Mouse (Mus musculus): ENCODE measurements around the gene Pde1c. TPM values are rescaled to one million over a fixed set of nuclear protein-coding genes. Genes with fewer than 3 reads are reported as not detected.

Gene Pde1c
- polyA plus RNA-seq, 1 experiment from 2014 or later: 6.2 TPM

DNA sequence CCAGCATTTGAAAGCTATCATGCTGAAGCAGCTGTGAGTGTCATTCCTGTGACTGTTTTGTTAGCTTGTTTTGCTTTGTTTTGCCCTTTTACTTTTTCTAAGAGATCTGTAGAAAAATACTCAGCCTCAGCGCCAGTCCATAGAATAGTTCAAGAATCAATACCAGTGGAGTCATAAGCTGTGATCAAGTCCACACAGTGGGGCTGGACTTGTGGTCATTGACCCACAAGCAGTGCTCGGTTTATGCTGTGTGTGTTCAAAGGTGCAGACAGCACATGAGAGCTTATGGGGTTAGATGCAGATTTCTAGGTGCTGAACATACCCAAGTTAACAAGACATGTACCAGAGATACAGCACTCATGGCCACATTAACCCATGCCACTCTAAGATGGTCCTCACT, 396.7 kb downstream of the Pde1c start:
- ATAC-seq (replicated peaks; ENCODE audit: low FRiP score) (no peak), DNase-seq (ENCODE audit: low spot score) (no peak)
- 84% methylated on average over 2 of the region's 2 CpGs for WGBS
- H3K27ac ChIP-seq (ENCODE audit: low read depth, low read length): no peak overlapping the region
- H3K4me3 ChIP-seq (ENCODE audit: low read depth, low read length): no peak overlapping the region
- no peaks in the 10 kb centered on the region for H3K27me3 ChIP-seq (ENCODE audit: control insufficient read depth, insufficient read depth, low read length)
- H3K36me3 ChIP-seq (ENCODE audit: control insufficient read depth, insufficient read depth, low read length): no peaks in the 10 kb centered on the region
- no peaks in the 10 kb centered on the region for H3K4me1 ChIP-seq (replicated peaks; ENCODE audit: control insufficient read depth, insufficient read depth, low read length)
- no peak overlapping the region for H3K4me2 ChIP-seq (ENCODE audit: low read depth, low read length, severe bottlenecking)
- H3K9me3 ChIP-seq (ENCODE audit: control insufficient read depth, low read length): no peaks in the 10 kb centered on the region
- no peak overlapping the region for H3K9ac ChIP-seq (ENCODE audit: low read length)

- Histone ChIP-seq H3K27me3 (ENCODE audit: control insufficient read depth, insufficient read depth, low read length) (no peaks in the 10 kb centered on the region), H3K4me1 (replicated peaks; ENCODE audit: control insufficient read depth, insufficient read depth, low read length) (no peaks in the 10 kb centered on the region), H3K36me3 (ENCODE audit: control insufficient read depth, insufficient read depth, low read length) (no peaks in the 10 kb centered on the region), H3K27ac (ENCODE audit: low read depth, low read length) (no peak overlapping the region), H3K9me3 (ENCODE audit: control insufficient read depth, low read length) (no peaks in the 10 kb centered on the region), H3K4me2 (ENCODE audit: low read depth, low read length, severe bottlenecking) (no peak overlapping the region), H3K4me3 (ENCODE audit: low read depth, low read length) (no peak overlapping the region), H3K9ac (ENCODE audit: low read length) (no peak overlapping the region)
- WGBS: 87% methylated on average over 2 of the region's 2 CpGs
- DNase-seq (ENCODE audit: low spot score): no peak
- ATAC-seq (replicated peaks; ENCODE audit: low FRiP score): no peak
These were observed 400.2 kb downstream of the Pde1c start for GRCm38 (mm10) chr6:56168736-56169135.

- Histone ChIP-seq H3K9ac (ENCODE audit: low read length) (no peak overlapping the region), H3K4me3 (ENCODE audit: low read depth, low read length) (no peak overlapping the region), H3K9me3 (ENCODE audit: control insufficient read depth, low read length) (no peaks in the 10 kb centered on the region), H3K27me3 (ENCODE audit: control insufficient read depth, insufficient read depth, low read length) (no peaks in the 10 kb centered on the region), H3K36me3 (ENCODE audit: control insufficient read depth, insufficient read depth, low read length) (no peaks in the 10 kb centered on the region), H3K27ac (ENCODE audit: low read depth, low read length) (no peak overlapping the region), H3K4me2 (ENCODE audit: low read depth, low read length, severe bottlenecking) (no peak overlapping the region), H3K4me1 (replicated peaks; ENCODE audit: control insufficient read depth, insufficient read depth, low read length) (no peaks in the 10 kb centered on the region)
- WGBS: 64% methylated on average over 1 of the region's 1 CpGs
- DNase-seq (ENCODE audit: low spot score) (no peak), ATAC-seq (replicated peaks; ENCODE audit: low FRiP score) (no peak)
These were observed 410.7 kb downstream of the Pde1c start for GRCm38 (mm10) chr6:56158217-56158616.

DNA sequence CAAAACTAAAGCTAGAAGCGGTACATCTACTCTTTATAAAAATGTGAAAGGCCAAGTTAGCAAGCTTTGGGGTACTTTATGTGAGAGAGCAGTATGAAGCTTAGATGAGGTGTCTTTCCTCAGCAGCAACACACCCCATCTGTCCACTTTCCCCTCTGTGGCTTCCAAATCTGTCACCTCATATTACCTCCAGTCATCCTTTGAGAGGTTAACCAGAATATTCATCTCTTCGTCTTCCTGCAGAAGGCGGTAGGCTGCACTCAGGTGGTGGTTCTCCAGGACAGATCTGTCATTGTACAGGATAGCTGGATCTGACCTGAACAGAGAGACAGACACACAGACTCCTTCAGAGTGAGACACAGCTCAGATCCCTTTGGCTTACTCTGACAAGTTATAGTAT, 412.1 kb downstream of the Pde1c start:
- H3K4me1 ChIP-seq (replicated peaks; ENCODE audit: control insufficient read depth, insufficient read depth, low read length): no peaks in the 10 kb centered on the region
- no peak overlapping the region for H3K4me3 ChIP-seq (ENCODE audit: low read depth, low read length)
- H3K4me2 ChIP-seq (ENCODE audit: low read depth, low read length, severe bottlenecking): no peak overlapping the region
- no peak overlapping the region for H3K27ac ChIP-seq (ENCODE audit: low read depth, low read length)
- no peak overlapping the region for H3K9ac ChIP-seq (ENCODE audit: low read length)
- H3K27me3 ChIP-seq (ENCODE audit: control insufficient read depth, insufficient read depth, low read length): no peaks in the 10 kb centered on the region
- no peaks in the 10 kb centered on the region for H3K9me3 ChIP-seq (ENCODE audit: control insufficient read depth, low read length)
- H3K36me3 ChIP-seq (ENCODE audit: control insufficient read depth, insufficient read depth, low read length): no peaks in the 10 kb centered on the region
- 91% methylated on average over 3 of the region's 3 CpGs for WGBS
- ATAC-seq (replicated peaks; ENCODE audit: low FRiP score) (no peak), DNase-seq (ENCODE audit: low spot score) (no peak)

DNA sequence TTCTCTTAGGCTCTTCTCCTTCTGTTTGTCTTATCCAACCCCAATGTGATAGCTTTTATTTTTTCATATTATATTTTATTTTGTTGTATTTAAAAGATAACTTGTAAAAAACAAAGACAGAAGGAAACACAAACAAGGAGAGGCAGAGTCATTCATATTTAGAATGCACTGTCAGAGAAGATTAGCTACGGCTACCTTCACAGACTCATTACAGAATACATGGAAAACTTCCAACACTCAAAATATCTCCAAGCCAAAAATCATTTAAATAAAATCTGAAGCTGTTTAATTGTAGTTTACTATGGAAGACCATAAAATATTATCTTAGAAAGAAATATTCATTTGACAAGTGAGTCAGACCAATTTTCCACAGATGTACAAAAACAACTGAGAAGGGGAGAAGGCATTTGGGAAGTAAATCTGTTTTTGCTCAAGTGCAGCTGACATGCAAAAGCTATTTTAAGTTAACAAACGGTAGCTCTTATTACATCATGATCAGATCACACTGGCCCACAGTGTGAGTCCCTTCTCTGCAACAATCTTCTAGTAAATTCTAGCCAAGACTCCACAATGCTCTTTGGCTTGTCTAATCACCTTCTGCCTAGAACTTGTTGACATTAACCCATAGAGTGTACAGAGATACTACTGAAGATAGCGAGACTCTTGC, 438.3 kb downstream of the Pde1c start:
- Histone ChIP-seq H3K9me3 (ENCODE audit: control insufficient read depth, low read length) (no peaks in the 10 kb centered on the region), H3K4me3 (ENCODE audit: low read depth, low read length) (no peak overlapping the region), H3K27me3 (ENCODE audit: control insufficient read depth, insufficient read depth, low read length) (no peaks in the 10 kb centered on the region), H3K27ac (ENCODE audit: low read depth, low read length) (no peak overlapping the region), H3K9ac (ENCODE audit: low read length) (no peak overlapping the region), H3K36me3 (ENCODE audit: control insufficient read depth, insufficient read depth, low read length) (no peaks in the 10 kb centered on the region), H3K4me1 (replicated peaks; ENCODE audit: control insufficient read depth, insufficient read depth, low read length) (no peaks in the 10 kb centered on the region), H3K4me2 (ENCODE audit: low read depth, low read length, severe bottlenecking) (no peak overlapping the region)
- ATAC-seq (replicated peaks; ENCODE audit: low FRiP score) (no peak), DNase-seq (ENCODE audit: low spot score) (no peak)
- 88% methylated on average over 3 of the region's 3 CpGs for WGBS

DNA sequence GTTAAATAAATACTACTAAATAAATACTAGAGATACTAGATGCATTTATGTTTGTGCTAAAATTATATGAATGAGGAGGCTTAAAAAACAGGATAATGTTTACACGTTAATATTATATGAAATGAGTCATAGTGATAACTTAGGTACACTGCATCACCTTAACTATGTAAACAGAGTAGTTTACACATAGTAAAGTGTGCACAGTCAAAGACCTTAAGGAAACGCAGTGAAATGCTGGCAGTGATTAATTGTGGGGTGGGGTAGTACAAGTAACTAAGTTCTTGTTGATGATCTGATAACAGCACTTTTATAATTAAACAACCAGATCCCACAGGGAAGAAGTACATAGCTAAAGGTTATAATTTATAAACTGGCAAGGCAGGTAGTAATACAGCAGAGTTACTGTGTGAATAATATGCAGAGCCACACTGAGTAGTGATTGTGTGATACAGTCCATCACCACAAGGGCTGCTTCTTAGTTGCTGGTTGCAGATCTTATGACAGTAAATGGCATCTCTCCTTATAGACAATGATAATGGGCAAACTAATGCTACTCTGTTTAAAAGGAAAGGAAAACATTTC, 469.3 kb downstream of the Pde1c start:
- no peak overlapping the region for H3K9ac ChIP-seq (ENCODE audit: low read length)
- DNase-seq (ENCODE audit: low spot score) (no peak), ATAC-seq (replicated peaks; ENCODE audit: low FRiP score) (no peak)
- WGBS: 94% methylated on average over 2 of the region's 2 CpGs
- H3K4me2 ChIP-seq (ENCODE audit: low read depth, low read length, severe bottlenecking): no peak overlapping the region
- no peaks in the 10 kb centered on the region; the same call in 1 of the 2 replicates for H3K9me3 ChIP-seq (ENCODE audit: control insufficient read depth, low read length)
- no peaks in the 10 kb centered on the region for H3K4me1 ChIP-seq (replicated peaks; ENCODE audit: control insufficient read depth, insufficient read depth, low read length)
- no peak overlapping the region for H3K27ac ChIP-seq (ENCODE audit: low read depth, low read length)
- no peak overlapping the region for H3K4me3 ChIP-seq (ENCODE audit: low read depth, low read length)
- H3K27me3 ChIP-seq (ENCODE audit: control insufficient read depth, insufficient read depth, low read length): no peaks in the 10 kb centered on the region
- no peaks in the 10 kb centered on the region for H3K36me3 ChIP-seq (ENCODE audit: control insufficient read depth, insufficient read depth, low read length)

DNA sequence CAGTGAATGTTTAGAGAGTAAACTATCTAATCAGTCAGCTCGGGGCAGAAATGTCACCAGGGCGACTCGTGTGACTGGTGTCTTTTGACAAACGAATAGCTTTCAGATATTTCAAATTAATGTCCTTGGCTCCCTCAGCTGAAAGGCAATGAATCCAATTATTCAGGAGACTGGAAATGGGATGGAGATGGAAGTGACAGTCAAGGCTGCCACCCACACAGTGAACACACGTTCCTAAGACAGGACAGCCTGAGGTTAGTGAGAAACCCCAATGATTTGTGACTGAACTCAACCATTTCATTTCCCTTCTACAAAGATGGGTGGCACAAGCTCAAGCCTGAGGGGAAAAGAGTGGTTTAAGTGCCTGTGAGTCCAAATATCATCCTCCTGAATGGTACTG, 470.5 kb downstream of the Pde1c start:
- H3K9me3 ChIP-seq (ENCODE audit: control insufficient read depth, low read length): no peaks in the 10 kb centered on the region; the same call in 1 of the 2 replicates
- H3K27ac ChIP-seq (ENCODE audit: low read depth, low read length): no peak overlapping the region
- H3K4me3 ChIP-seq (ENCODE audit: low read depth, low read length): no peak overlapping the region
- WGBS: 83% methylated on average over 5 of the region's 5 CpGs
- H3K4me1 ChIP-seq (replicated peaks; ENCODE audit: control insufficient read depth, insufficient read depth, low read length): no peaks in the 10 kb centered on the region
- ATAC-seq (replicated peaks; ENCODE audit: low FRiP score): no peak
- no peaks in the 10 kb centered on the region for H3K36me3 ChIP-seq (ENCODE audit: control insufficient read depth, insufficient read depth, low read length)
- H3K4me2 ChIP-seq (ENCODE audit: low read depth, low read length, severe bottlenecking): no peak overlapping the region
- DNase-seq (ENCODE audit: low spot score): no peak
- no peak overlapping the region for H3K9ac ChIP-seq (ENCODE audit: low read length)
- no peaks in the 10 kb centered on the region for H3K27me3 ChIP-seq (ENCODE audit: control insufficient read depth, insufficient read depth, low read length)

- H3K4me1 ChIP-seq (replicated peaks; ENCODE audit: control insufficient read depth, insufficient read depth, low read length): no peaks in the 10 kb centered on the region
- H3K9me3 ChIP-seq (ENCODE audit: control insufficient read depth, low read length): no peaks in the 10 kb centered on the region
- no peak overlapping the region for H3K4me2 ChIP-seq (ENCODE audit: low read depth, low read length, severe bottlenecking)
- no peaks in the 10 kb centered on the region for H3K36me3 ChIP-seq (ENCODE audit: control insufficient read depth, insufficient read depth, low read length)
- H3K27me3 ChIP-seq (ENCODE audit: control insufficient read depth, insufficient read depth, low read length): no peaks in the 10 kb centered on the region
- no peak overlapping the region for H3K4me3 ChIP-seq (ENCODE audit: low read depth, low read length)
- DNase-seq (ENCODE audit: low spot score): no peak
- 39% methylated on average over 4 of the region's 4 CpGs for WGBS
- H3K27ac ChIP-seq (ENCODE audit: low read depth, low read length): no peak overlapping the region
- no peak for ATAC-seq (replicated peaks; ENCODE audit: low FRiP score)
- H3K9ac ChIP-seq (ENCODE audit: low read length): no peak overlapping the region
These were observed 492.5 kb downstream of the Pde1c start for GRCm38 (mm10) chr6:56076378-56076805.

GRCm38 (mm10) chr6:56068516-56068915, 500.4 kb downstream of the Pde1c start:
- Histone ChIP-seq H3K27ac (ENCODE audit: low read depth, low read length) (no peak overlapping the region), H3K27me3 (ENCODE audit: control insufficient read depth, insufficient read depth, low read length) (no peaks in the 10 kb centered on the region), H3K36me3 (ENCODE audit: control insufficient read depth, insufficient read depth, low read length) (no peaks in the 10 kb centered on the region), H3K4me1 (replicated peaks; ENCODE audit: control insufficient read depth, insufficient read depth, low read length) (no peaks in the 10 kb centered on the region), H3K4me3 (ENCODE audit: low read depth, low read length) (no peak overlapping the region), H3K9ac (ENCODE audit: low read length) (no peak overlapping the region), H3K4me2 (ENCODE audit: low read depth, low read length, severe bottlenecking) (no peak overlapping the region), H3K9me3 (ENCODE audit: control insufficient read depth, low read length) (no peaks in the 10 kb centered on the region)
- DNase-seq (ENCODE audit: low spot score) (no peak), ATAC-seq (replicated peaks; ENCODE audit: low FRiP score) (no peak)
